Mouse (Mus musculus) kidney, embryonic 16.5 days (tissue): Measurements from ENCODE around the gene Fscn3. TPM values are rescaled to one million over a fixed set of nuclear protein-coding genes. Genes with fewer than 3 reads are reported as not detected.

ENCODE experiments used
- ATAC-seq: fragments of 200-750 bp; cut with Nextera tagmentation; 2 replicates; pipeline ENCODE4 v1.8.0; 2017; ENCODE audit warnings: moderate TSS enrichment; ENCODE audit not compliant: low FRiP score, low TSS enrichment
- H3K27ac ChIP-seq: fragments of 300-500 bp; sonication (generic); 2 replicates; pipeline ENCODE4 v1.5.1; 2014; ENCODE audit warnings: low read length
- H3K27me3 ChIP-seq: fragments of 300-500 bp; sonication (generic); 2 replicates; pipeline ENCODE4 v1.6.1; 2014; ENCODE audit warnings: low read length, control low read depth, mixed read lengths; ENCODE audit not compliant: insufficient read depth
- H3K36me3 ChIP-seq: fragments of 300-500 bp; sonication (generic); 2 replicates; pipeline ENCODE4 v1.6.1; 2014; ENCODE audit warnings: low read length, control low read depth, mixed read lengths; ENCODE audit not compliant: insufficient read depth
- H3K4me1 ChIP-seq: fragments of 300-500 bp; sonication (generic); 2 replicates; pipeline ENCODE4 v1.6.1; 2014; ENCODE audit warnings: low read length, control low read depth, mixed read lengths; ENCODE audit not compliant: insufficient read depth
- H3K4me2 ChIP-seq: fragments of 300-500 bp; sonication (generic); replicated peaks from 2 replicates; pipeline ENCODE4 v1.6.1; 2014; ENCODE audit warnings: low read depth, low read length
- H3K4me3 ChIP-seq: fragments of 300-500 bp; sonication (generic); 2 replicates; pipeline ENCODE4 v1.5.1; 2014; ENCODE audit warnings: mild to moderate bottlenecking, low read length
- H3K9ac ChIP-seq: fragments of 300-500 bp; sonication (generic); replicated peaks from 2 replicates; pipeline ENCODE4 v1.6.1; 2014; ENCODE audit warnings: low read length
- H3K9me3 ChIP-seq: fragments of 300-500 bp; sonication (generic); 2 replicates; pipeline ENCODE4 v1.6.1; 2016; ENCODE audit warnings: low read length, control low read depth
- WGBS: fragments of 180-500 bp; shearing (Covaris S2); extraction: QIAGEN DNeasy Blood & Tissue Kit; methylation state at CpG from one replicate; pipeline ENCODE4 v1.1.7; 2014; 5-methylcytosine and 5-hydroxymethylcytosine counted together
- polyA plus RNA-seq: library from polyadenylated mRNA; unstranded; fragments of >200 nt; fragmentation: Nextera tagmentation; extraction: Ambion mirVana; gene quantifications from 2 replicates; pipeline ENCODE4 v1.2.1, GENCODE M21; 2015

Gene Fscn3
- polyA plus RNA-seq, 1 experiment from 2014 or later = not detected

- Histone ChIP-seq H3K27ac (no peak overlapping the region), H3K9ac (no peak overlapping the region), H3K9me3 (no peaks in the 10 kb centered on the region), H3K4me2 (no peak overlapping the region), H3K4me3 (no peak overlapping the region), H3K4me1 (no peaks in the 10 kb centered on the region), H3K27me3 (no peaks in the 10 kb centered on the region), H3K36me3 (peaks cover under 1% of the 10 kb centered on the region; the same call in 1 of the 2 replicates)
- 75% methylated on average over 9 of the region's 9 CpGs for WGBS
- no peak for ATAC-seq
These were observed 17.5 kb upstream of the Fscn3 start for GRCm38 (mm10) chr6:28410053-28410452.

- peaks cover 11% of the 10 kb centered on the region for H3K36me3 ChIP-seq
- no peak overlapping the region for H3K9ac ChIP-seq
- no peak for ATAC-seq
- H3K4me1 ChIP-seq = no peaks in the 10 kb centered on the region
- H3K27me3 ChIP-seq = no peaks in the 10 kb centered on the region
- H3K9me3 ChIP-seq = no peaks in the 10 kb centered on the region
- no peak overlapping the region for H3K4me3 ChIP-seq
- no peak overlapping the region for H3K4me2 ChIP-seq
- 78% methylated on average over 2 of the region's 2 CpGs for WGBS
- H3K27ac ChIP-seq = no peak overlapping the region
These were observed 16.4 kb upstream of the Fscn3 start for GRCm38 (mm10) chr6:28411236-28411635.

- H3K9ac ChIP-seq = no peak overlapping the region
- peaks cover 37% of the 10 kb centered on the region for H3K4me1 ChIP-seq
- H3K4me2 ChIP-seq = 0 out of 2 replicates have a peak overlapping the region, but pooled peaks have one; percentile 5
- WGBS = 49% methylated on average over 4 of the region's 4 CpGs
- no peak for ATAC-seq
- H3K36me3 ChIP-seq = peaks cover 33% of the 10 kb centered on the region
- no peak overlapping the region for H3K4me3 ChIP-seq
- H3K27ac ChIP-seq = no peak overlapping the region
- no peaks in the 10 kb centered on the region for H3K9me3 ChIP-seq
- no peaks in the 10 kb centered on the region for H3K27me3 ChIP-seq
These were observed 10.6 kb upstream of the Fscn3 start for GRCm38 (mm10) chr6:28416981-28417380.

- no peaks in the 10 kb centered on the region for H3K9me3 ChIP-seq
- H3K4me2 ChIP-seq = peak overlapping the region; percentile 17
- H3K9ac ChIP-seq = no peak overlapping the region
- peaks cover 44% of the 10 kb centered on the region for H3K4me1 ChIP-seq
- peak; percentile 11; the same call in 1 of the 2 replicates for ATAC-seq
- 0 out of 2 replicates have a peak overlapping the region, but pooled peaks have one; percentile 30 for H3K27ac ChIP-seq
- peaks cover 33% of the 10 kb centered on the region for H3K36me3 ChIP-seq
- H3K27me3 ChIP-seq = no peaks in the 10 kb centered on the region
- H3K4me3 ChIP-seq = no peak overlapping the region
- WGBS = 63% methylated on average over 14 of the region's 14 CpGs
These were observed 9.1 kb upstream of the Fscn3 start for GRCm38 (mm10) chr6:28418449-28418848.

GRCm38 (mm10) chr6:28419673-28420072 lies 7.9 kb upstream of the Fscn3 start:
- peaks cover 33% of the 10 kb centered on the region for H3K36me3 ChIP-seq
- no peak overlapping the region for H3K27ac ChIP-seq
- no peak overlapping the region for H3K9ac ChIP-seq
- peak overlapping the region; percentile 19; the same call in 1 of the 2 replicates for H3K4me2 ChIP-seq
- no peaks in the 10 kb centered on the region for H3K27me3 ChIP-seq
- ATAC-seq = no peak
- peaks cover 49% of the 10 kb centered on the region for H3K4me1 ChIP-seq
- 61% methylated on average over 2 of the region's 2 CpGs for WGBS
- no peaks in the 10 kb centered on the region for H3K9me3 ChIP-seq
- no peak overlapping the region for H3K4me3 ChIP-seq

GRCm38 (mm10) chr6:28420361-28420760 lies 7.2 kb upstream of the Fscn3 start:
- Histone ChIP-seq H3K27ac (no peak overlapping the region), H3K9ac (peak overlapping the region; percentile 80; the same call in 1 of the 2 replicates), H3K4me2 (peak overlapping the region; percentile 67), H3K4me3 (peak overlapping the region; percentile 69), H3K36me3 (peaks cover 33% of the 10 kb centered on the region), H3K4me1 (peaks cover 53% of the 10 kb centered on the region), H3K9me3 (no peaks in the 10 kb centered on the region), H3K27me3 (no peaks in the 10 kb centered on the region)
- ATAC-seq = no peak
- WGBS = 73% methylated on average over 17 of the region's 17 CpGs

GRCm38 (mm10) chr6:28420865-28421264 lies 6.7 kb upstream of the Fscn3 start:
- Histone ChIP-seq H3K9me3 (no peaks in the 10 kb centered on the region), H3K27ac (no peak overlapping the region; the same call in 1 of the 2 replicates), H3K4me2 (peak overlapping the region; percentile 67), H3K4me1 (peaks cover 53% of the 10 kb centered on the region), H3K4me3 (peak overlapping the region; percentile 69), H3K9ac (peak overlapping the region; percentile 80), H3K27me3 (no peaks in the 10 kb centered on the region), H3K36me3 (peaks cover 33% of the 10 kb centered on the region)
- no peak for ATAC-seq
- WGBS = 21% methylated on average over 13 of the region's 13 CpGs

GRCm38 (mm10) chr6:28421469-28422000 lies 6.1 kb upstream of the Fscn3 start:
- H3K36me3 ChIP-seq = peaks cover 36% of the 10 kb centered on the region
- peak overlapping the region; percentile 80 for H3K9ac ChIP-seq
- peaks cover 53% of the 10 kb centered on the region for H3K4me1 ChIP-seq
- H3K27ac ChIP-seq = peak overlapping the region; percentile 53
- WGBS = under 1% methylated on average over 27 of the region's 27 CpGs
- peak overlapping the region; percentile 67 for H3K4me2 ChIP-seq
- peak; percentile 91 for ATAC-seq
- H3K4me3 ChIP-seq = peak overlapping the region; percentile 69
- H3K27me3 ChIP-seq = no peaks in the 10 kb centered on the region
- no peaks in the 10 kb centered on the region for H3K9me3 ChIP-seq

GRCm38 (mm10) chr6:28422651-28423290 lies 4.8 kb upstream of the Fscn3 start:
- peaks cover 43% of the 10 kb centered on the region for H3K4me1 ChIP-seq

GRCm38 (mm10) chr6:28423313-28423712 lies 4.3 kb upstream of the Fscn3 start, which contains the start of gene Arf5:
Gene Arf5, plus strand, starts transcription at chr6:28423560.
- Histone ChIP-seq H3K9me3 (no peaks in the 10 kb centered on the region), H3K4me2 (peak within 1 kb of the TSS; percentile 67), H3K4me3 (peak within 1 kb of the TSS; percentile 89), H3K4me1 (peaks cover 38% of the 10 kb centered on the region), H3K9ac (peak within 1 kb of the TSS; percentile 94), H3K27ac (peak within 1 kb of the TSS; percentile 74), H3K27me3 (no peaks in the 10 kb centered on the region), H3K36me3 (peaks cover 27% of the 10 kb centered on the region)
- WGBS = 0% methylated on average over 30 of the region's 42 CpGs
- ATAC-seq = peak; percentile 73

More at GRCm38 (mm10) chr6:28422651-28423290, 4.8 kb upstream of the Fscn3 start:
- Histone ChIP-seq H3K36me3 (peaks cover 32% of the 10 kb centered on the region), H3K9ac (peak overlapping the region; percentile 94), H3K27me3 (no peaks in the 10 kb centered on the region), H3K4me2 (peak overlapping the region; percentile 44; the same call in 1 of the 2 replicates), H3K9me3 (no peaks in the 10 kb centered on the region), H3K27ac (peak overlapping the region; percentile 74), H3K4me3 (peak overlapping the region; percentile 89)
- WGBS = 70% methylated on average over 15 of the region's 15 CpGs
- ATAC-seq = no peak
